Mouse (Mus musculus): ENCODE data around the gene Cbx2.

DNA sequence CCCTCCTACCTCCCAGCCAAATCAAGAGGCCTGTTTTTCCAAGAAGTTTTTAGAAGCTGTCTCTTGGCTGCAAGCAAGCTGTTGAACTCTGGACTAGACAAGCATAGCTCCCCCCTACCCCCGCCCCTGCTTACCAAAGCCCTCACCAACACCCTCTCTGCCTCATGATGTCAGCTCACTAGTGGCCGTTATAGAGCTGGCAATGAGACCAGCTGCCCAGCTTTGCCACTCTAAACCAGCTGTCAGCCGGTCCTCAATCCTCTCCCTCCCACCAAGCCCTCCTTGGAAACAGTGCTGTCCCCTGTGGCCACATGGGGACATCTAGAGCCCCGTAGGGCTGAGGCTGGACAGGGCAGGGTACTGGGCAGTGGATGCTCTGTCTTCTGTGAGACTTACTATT lies 27.3 kb upstream of the Cbx2 start:
- TF ChIP-seq CTCF (IDR thresholded peaks at IDR 0.05; ENCODE audit: borderline replicate concordance, insufficient read depth, low read length), result no peak
- no peak for TF ChIP-seq POLR2A (IDR thresholded peaks at IDR 0.05; ENCODE audit: low read depth, low read length)

Measured in embryonic fibroblast, embryonic 13.5 days (primary cell).